Mouse (Mus musculus) testis, adult 2 months (tissue): Measurements from ENCODE around the gene Sytl1. TPM values are rescaled to one million over a fixed set of nuclear protein-coding genes. Genes with fewer than 3 reads are reported as not detected.

ENCODE experiments used
- H3K27ac ChIP-seq: fragments of 200-500 bp; 2 replicates; pipeline ENCODE4 v1.5.1; 2012; ENCODE audit warnings: low read depth, low read length; ENCODE audit not compliant: control insufficient read depth, insufficient read depth
- H3K27me3 ChIP-seq: fragments of 200-500 bp; 2 replicates; pipeline ENCODE4 v1.6.1; 2012; ENCODE audit warnings: mild to moderate bottlenecking, low read length, moderate library complexity; ENCODE audit not compliant: control insufficient read depth, insufficient read depth
- H3K36me3 ChIP-seq: fragments of 200-500 bp; 2 replicates; pipeline ENCODE4 v1.6.1; 2012; ENCODE audit warnings: mild to moderate bottlenecking, low read length; ENCODE audit not compliant: control insufficient read depth, insufficient read depth
- H3K4me1 ChIP-seq: fragments of 200-500 bp; 2 replicates; pipeline ENCODE4 v1.6.1; 2012; ENCODE audit warnings: low read length; ENCODE audit not compliant: control insufficient read depth, insufficient read depth
- H3K4me3 ChIP-seq: fragments of 200-500 bp; 2 replicates; pipeline ENCODE4 v1.5.1; 2012; ENCODE audit warnings: low read depth, mild to moderate bottlenecking, low read length, moderate library complexity, mixed read lengths; ENCODE audit not compliant: control insufficient read depth
- CTCF ChIP-seq: fragments of 200-500 bp; IDR thresholded peaks from 2 replicates; pipeline ENCODE4 v1.5.1; 2012; ENCODE audit warnings: low read depth, mild to moderate bottlenecking, inconsistent platforms, low read length, moderate library complexity; ENCODE audit not compliant: control insufficient read depth, insufficient read depth, insufficient replicate concordance
- POLR2A ChIP-seq: fragments of 200-500 bp; IDR thresholded peaks from 2 replicates; pipeline ENCODE4 v1.6.1; 2012; ENCODE audit warnings: low read depth, mild to moderate bottlenecking, inconsistent platforms, low read length, moderate library complexity; ENCODE audit not compliant: control insufficient read depth
- polyA plus RNA-seq: library from polyadenylated mRNA; depleted of rRNA; stranded (reverse); fragments of >200 nt; gene quantifications from 2 replicates; pipeline ENCODE4 v1.2.3, GENCODE M21; 2012

The Sytl1 gene
- polyA plus RNA-seq, 1 experiment = 0.33 TPM

- Histone ChIP-seq H3K27me3 (no peaks in the 10 kb centered on the region), H3K4me3 (no peak overlapping the region), H3K4me1 (peaks cover 4% of the 10 kb centered on the region; the same call in 1 of the 2 replicates), H3K27ac (no peak overlapping the region), H3K36me3 (no peaks in the 10 kb centered on the region)
- no peak for TF ChIP-seq POLR2A
- TF ChIP-seq CTCF = no peak
Observed at GRCm38 (mm10) chr4:133278482-133278881, 15.6 kb upstream of the Sytl1 start.

GRCm38 (mm10) chr4:133278067-133278466, 15.2 kb upstream of the Sytl1 start:
- Histone ChIP-seq H3K4me3 (peak overlapping the region; percentile 92), H3K27me3 (no peaks in the 10 kb centered on the region), H3K4me1 (peaks cover 4% of the 10 kb centered on the region; the same call in 1 of the 2 replicates), H3K27ac (peak overlapping the region; percentile 77), H3K36me3 (no peaks in the 10 kb centered on the region)
- TF ChIP-seq POLR2A (no peak), CTCF (no peak)

- Histone ChIP-seq H3K27ac (peak within 1 kb of the TSS; percentile 77), H3K27me3 (no peaks in the 10 kb centered on the region), H3K4me3 (peak within 1 kb of the TSS; percentile 92), H3K36me3 (no peaks in the 10 kb centered on the region), H3K4me1 (peaks cover 4% of the 10 kb centered on the region; the same call in 1 of the 2 replicates)
- TF ChIP-seq POLR2A = peak; percentile 61
- TF ChIP-seq CTCF = no peak
Observed at GRCm38 (mm10) chr4:133277104-133278026, 14.5 kb upstream of the Sytl1 start, which contains the start of gene Tmem222. TSS of gene Tmem222 (minus strand) at chr4:133277792.

GRCm38 (mm10) chr4:133270929-133271328, 8.0 kb upstream of the Sytl1 start:
- Histone ChIP-seq H3K4me3 (no peak overlapping the region), H3K36me3 (peaks cover 6% of the 10 kb centered on the region), H3K4me1 (no peaks in the 10 kb centered on the region; the same call in 1 of the 2 replicates), H3K27ac (no peak overlapping the region), H3K27me3 (no peaks in the 10 kb centered on the region)
- TF ChIP-seq CTCF (no peak), POLR2A (no peak)

- Histone ChIP-seq H3K36me3 (peaks cover 6% of the 10 kb centered on the region), H3K4me3 (no peak overlapping the region), H3K4me1 (no peaks in the 10 kb centered on the region; the same call in 1 of the 2 replicates), H3K27me3 (no peaks in the 10 kb centered on the region), H3K27ac (peak overlapping the region; percentile 19; the same call in 1 of the 2 replicates)
- TF ChIP-seq POLR2A = no peak
- TF ChIP-seq CTCF = no peak
Observed at GRCm38 (mm10) chr4:133269596-133269995, 6.7 kb upstream of the Sytl1 start.

- H3K4me1 ChIP-seq = no peaks in the 10 kb centered on the region; the same call in 1 of the 2 replicates
- TF ChIP-seq CTCF (no peak), POLR2A (no peak)
- H3K4me3 ChIP-seq = no peak overlapping the region
- peaks cover 6% of the 10 kb centered on the region for H3K36me3 ChIP-seq
- no peaks in the 10 kb centered on the region for H3K27me3 ChIP-seq
- no peak overlapping the region for H3K27ac ChIP-seq
Observed at GRCm38 (mm10) chr4:133268931-133269330, 6.0 kb upstream of the Sytl1 start.

GRCm38 (mm10) chr4:133266248-133266880, 3.5 kb upstream of the Sytl1 start:
- H3K4me1 ChIP-seq = no peaks in the 10 kb centered on the region; the same call in 1 of the 2 replicates
- H3K4me3 ChIP-seq = no peak overlapping the region
- peaks cover 6% of the 10 kb centered on the region for H3K36me3 ChIP-seq
- no peaks in the 10 kb centered on the region for H3K27me3 ChIP-seq
- H3K27ac ChIP-seq = peak overlapping the region; percentile 2; the same call in 1 of the 2 replicates
- TF ChIP-seq CTCF (no peak), POLR2A (no peak)
